Mouse (Mus musculus) hindbrain, embryonic 14.5 days (tissue): Measurements from ENCODE around the gene Asb6. TPM values are rescaled to one million over a fixed set of nuclear protein-coding genes. Genes with fewer than 3 reads are reported as not detected.

Experiments
- ATAC-seq: fragments of 200-750 bp; cut with Nextera tagmentation; 2 replicates; pipeline ENCODE4 v1.8.0; 2017; ENCODE audit warnings: moderate number of reproducible peaks, mild to moderate bottlenecking, moderate TSS enrichment, moderate library complexity; ENCODE audit not compliant: low FRiP score
- DNase-seq: peaks from one replicate; pipeline ENCODE4 v3.0.0-alpha.2; 2015; ENCODE audit warnings: low spot score
- H3K27ac ChIP-seq: fragments of 300-500 bp; sonication (generic); 2 replicates; pipeline ENCODE4 v1.5.1; 2014; ENCODE audit warnings: mild to moderate bottlenecking, moderate library complexity
- H3K27me3 ChIP-seq: fragments of 300-500 bp; sonication (generic); 2 replicates; pipeline ENCODE4 v1.6.1; 2014; ENCODE audit warnings: mild to moderate bottlenecking, low read length, mixed read lengths; ENCODE audit not compliant: control insufficient read depth, insufficient read depth
- H3K36me3 ChIP-seq: fragments of 300-500 bp; sonication (generic); replicated peaks from 2 replicates; pipeline ENCODE4 v1.6.1; 2014; ENCODE audit not compliant: control insufficient read depth, insufficient read depth
- H3K4me1 ChIP-seq: fragments of 300-500 bp; sonication (generic); replicated peaks from 2 replicates; pipeline ENCODE4 v1.6.1; 2014; ENCODE audit warnings: antibody characterized with exemption, low read length, mixed read lengths; ENCODE audit not compliant: control insufficient read depth, insufficient read depth
- H3K4me2 ChIP-seq: fragments of 300-500 bp; sonication (generic); replicated peaks from 2 replicates; pipeline ENCODE4 v1.6.1; 2014; ENCODE audit warnings: mild to moderate bottlenecking, moderate library complexity
- H3K4me3 ChIP-seq: fragments of 300-500 bp; sonication (generic); replicated peaks from 2 replicates; pipeline ENCODE4 v1.5.1; 2014; ENCODE audit warnings: mild to moderate bottlenecking, low read length
- H3K9ac ChIP-seq: fragments of 300-500 bp; sonication (generic); 2 replicates; pipeline ENCODE4 v1.6.1; 2014
- H3K9me3 ChIP-seq: fragments of 300-500 bp; sonication (generic); 2 replicates; pipeline ENCODE4 v1.6.1; 2016; ENCODE audit warnings: low read length; ENCODE audit not compliant: control insufficient read depth
- WGBS: fragments of 180-500 bp; shearing (Covaris S2); extraction: QIAGEN DNeasy Blood & Tissue Kit; methylation state at CpG from one replicate; pipeline ENCODE4 v1.1.7; 2014; 5-methylcytosine and 5-hydroxymethylcytosine counted together
- polyA plus RNA-seq: library from polyadenylated mRNA; unstranded; fragments of >200 nt; fragmentation: Nextera tagmentation; extraction: Ambion mirVana; gene quantifications from 2 replicates; pipeline ENCODE4 v1.2.1, GENCODE M21; 2014

The Asb6 gene
- polyA plus RNA-seq, 1 experiment from 2014 or later = 37.6 TPM

- DNase-seq (no peak), ATAC-seq (no peak)
- no peaks in the 10 kb centered on the region for H3K36me3 ChIP-seq
- H3K4me3 ChIP-seq = peak overlapping the region; percentile 38
- H3K4me1 ChIP-seq = no peaks in the 10 kb centered on the region; the same call in 1 of the 2 replicates
- 1% methylated on average over 78 of the region's 80 CpGs for WGBS
- peaks cover 38% of the 10 kb centered on the region for H3K27me3 ChIP-seq
- peak overlapping the region; percentile 46 for H3K9ac ChIP-seq
- no peaks in the 10 kb centered on the region for H3K9me3 ChIP-seq
- H3K4me2 ChIP-seq = peak overlapping the region; percentile 66
- no peak overlapping the region for H3K27ac ChIP-seq
Measured at GRCm38 (mm10) chr2:30845152-30846070, 15.3 kb upstream of the Asb6 start.

GRCm38 (mm10) chr2:30842615-30843014 is 12.5 kb upstream of the Asb6 start:
- Histone ChIP-seq H3K4me1 (no peaks in the 10 kb centered on the region; the same call in 1 of the 2 replicates), H3K4me2 (no peak overlapping the region), H3K9me3 (no peaks in the 10 kb centered on the region), H3K36me3 (no peaks in the 10 kb centered on the region), H3K9ac (no peak overlapping the region), H3K4me3 (no peak overlapping the region), H3K27ac (no peak overlapping the region), H3K27me3 (peaks cover 38% of the 10 kb centered on the region)
- no peak for DNase-seq
- WGBS = 66% methylated on average over 10 of the region's 10 CpGs
- no peak for ATAC-seq

GRCm38 (mm10) chr2:30836238-30836990 is 6.3 kb upstream of the Asb6 start:
- no peak overlapping the region for H3K4me2 ChIP-seq
- no peak overlapping the region for H3K27ac ChIP-seq
- no peak for DNase-seq

GRCm38 (mm10) chr2:30834373-30835022 is 4.4 kb upstream of the Asb6 start, which contains the start of gene Prrx2:
Prrx2 (plus strand) TSS chr2:30834972.
- DNase-seq (no peak), ATAC-seq (no peak)
- H3K27me3 ChIP-seq = no peaks in the 10 kb centered on the region
- no peak within 1 kb of the TSS for H3K4me2 ChIP-seq
- H3K9me3 ChIP-seq = no peaks in the 10 kb centered on the region
- peaks cover 3% of the 10 kb centered on the region; the same call in 1 of the 2 replicates for H3K4me1 ChIP-seq
- no peak within 1 kb of the TSS for H3K4me3 ChIP-seq
- H3K36me3 ChIP-seq = no peaks in the 10 kb centered on the region
- H3K9ac ChIP-seq = no peak within 1 kb of the TSS
- H3K27ac ChIP-seq = no peak within 1 kb of the TSS
- 68% methylated on average over 9 of the region's 10 CpGs for WGBS

More at GRCm38 (mm10) chr2:30836238-30836990, 6.3 kb upstream of the Asb6 start:
- peaks cover 3% of the 10 kb centered on the region; the same call in 1 of the 2 replicates for H3K4me1 ChIP-seq
- no peak overlapping the region for H3K4me3 ChIP-seq
- H3K27me3 ChIP-seq = no peaks in the 10 kb centered on the region
- ATAC-seq = no peak
- WGBS = 14% methylated on average over 21 of the region's 21 CpGs
- H3K36me3 ChIP-seq = no peaks in the 10 kb centered on the region
- H3K9ac ChIP-seq = no peak overlapping the region
- H3K9me3 ChIP-seq = no peaks in the 10 kb centered on the region

GRCm38 (mm10) chr2:30833644-30834043 is 3.5 kb upstream of the Asb6 start:
- H3K4me1 ChIP-seq = peaks cover 3% of the 10 kb centered on the region; the same call in 1 of the 2 replicates
- H3K36me3 ChIP-seq = no peaks in the 10 kb centered on the region
- H3K27ac ChIP-seq = no peak overlapping the region
- H3K9me3 ChIP-seq = no peaks in the 10 kb centered on the region
- no peaks in the 10 kb centered on the region for H3K27me3 ChIP-seq
- no peak overlapping the region for H3K4me3 ChIP-seq
- H3K9ac ChIP-seq = no peak overlapping the region
- WGBS = 55% methylated on average over 5 of the region's 5 CpGs
- ATAC-seq (no peak), DNase-seq (no peak)
- H3K4me2 ChIP-seq = no peak overlapping the region

GRCm38 (mm10) chr2:30829315-30829714 is 818 bp downstream of the Asb6 start:
- Histone ChIP-seq H3K4me3 (no peak overlapping the region), H3K27ac (no peak overlapping the region), H3K4me2 (no peak overlapping the region), H3K27me3 (no peaks in the 10 kb centered on the region), H3K36me3 (peaks cover 23% of the 10 kb centered on the region), H3K4me1 (peaks cover 11% of the 10 kb centered on the region), H3K9ac (no peak overlapping the region), H3K9me3 (no peaks in the 10 kb centered on the region)
- ATAC-seq (no peak), DNase-seq (no peak)
- WGBS = 36% methylated on average over 5 of the region's 5 CpGs

- Histone ChIP-seq H3K27me3 (no peaks in the 10 kb centered on the region), H3K4me1 (peaks cover 11% of the 10 kb centered on the region), H3K4me3 (peak overlapping the region; percentile 99), H3K9ac (peak overlapping the region; percentile 91), H3K9me3 (no peaks in the 10 kb centered on the region), H3K27ac (peak overlapping the region; percentile 64; the same call in 1 of the 2 replicates), H3K36me3 (peaks cover 37% of the 10 kb centered on the region), H3K4me2 (peak overlapping the region; percentile 91)
- DNase-seq (peak; percentile 96), ATAC-seq (peak; percentile 86)
- WGBS = under 1% methylated on average over 63 of the region's 63 CpGs
Measured at GRCm38 (mm10) chr2:30827749-30828475, 2.2 kb downstream of the Asb6 start.

GRCm38 (mm10) chr2:30826825-30827748 is 3.0 kb downstream of the Asb6 start:
- Histone ChIP-seq H3K4me2 (peak overlapping the region; percentile 91), H3K4me3 (peak overlapping the region; percentile 99), H3K27ac (0 out of 2 replicates have a peak overlapping the region, but pooled peaks have one; percentile 64), H3K4me1 (peaks cover 11% of the 10 kb centered on the region), H3K36me3 (peaks cover 46% of the 10 kb centered on the region), H3K9me3 (no peaks in the 10 kb centered on the region), H3K9ac (peak overlapping the region; percentile 91), H3K27me3 (no peaks in the 10 kb centered on the region)
- WGBS = 38% methylated on average over 26 of the region's 26 CpGs
- ATAC-seq (no peak), DNase-seq (no peak)
